Mouse (Mus musculus) kidney, embryonic 15.5 days (tissue): ENCODE measurements at regions not wholly inside any gene's neighbourhood (a gene's known extent, or its start where the extent isn't known, plus 50 kb on each side); places are given as distances from the start of the nearest gene placed in this dataset.
A peak's percentile ranks its signal among the peaks of the same experiment; 100 is the strongest.
"Not testable (repeated sequence)": the region's sequence is repeated elsewhere in the genome, so short reads cannot be mapped to it uniquely, and the experiment has no call there.

Source experiments
- ATAC-seq: fragments of 200-750 bp; cut with Nextera tagmentation; replicated peaks from 2 replicates; pipeline ENCODE4 v1.8.0; 2017; ENCODE audit warnings: moderate TSS enrichment; ENCODE audit not compliant: low FRiP score
- H3K27ac ChIP-seq: fragments of 300-500 bp; sonication (generic); 2 replicates; pipeline ENCODE4 v1.5.1; 2015; ENCODE audit warnings: mild to moderate bottlenecking, inconsistent platforms
- H3K27me3 ChIP-seq: fragments of 300-500 bp; sonication (generic); 2 replicates; pipeline ENCODE4 v1.6.1; 2015; ENCODE audit warnings: inconsistent platforms
- H3K36me3 ChIP-seq: fragments of 300-500 bp; sonication (generic); 2 replicates; pipeline ENCODE4 v1.6.1; 2015; ENCODE audit warnings: inconsistent platforms
- H3K4me1 ChIP-seq: fragments of 300-500 bp; sonication (generic); 2 replicates; pipeline ENCODE4 v1.6.1; 2015; ENCODE audit warnings: inconsistent platforms
- H3K4me2 ChIP-seq: fragments of 300-500 bp; sonication (generic); 2 replicates; pipeline ENCODE4 v1.6.1; 2015; ENCODE audit warnings: moderate library complexity, mild to moderate bottlenecking, inconsistent platforms
- H3K4me3 ChIP-seq: fragments of 300-500 bp; sonication (generic); replicated peaks from 2 replicates; pipeline ENCODE4 v1.5.1; 2015; ENCODE audit warnings: mild to moderate bottlenecking, inconsistent platforms
- H3K9ac ChIP-seq: fragments of 300-500 bp; sonication (generic); 2 replicates; pipeline ENCODE4 v1.6.1; 2015; ENCODE audit warnings: mild to moderate bottlenecking, inconsistent platforms
- H3K9me3 ChIP-seq: fragments of 300-500 bp; sonication (generic); replicated peaks from 2 replicates; pipeline ENCODE4 v1.6.1; 2016; ENCODE audit warnings: inconsistent platforms
- WGBS: fragments of 180-500 bp; shearing (Covaris S2); methylation state at CpG from one replicate; pipeline ENCODE4 v1.1.7; 2015; ENCODE audit warnings: mixed read lengths; 5-methylcytosine and 5-hydroxymethylcytosine counted together

DNA sequence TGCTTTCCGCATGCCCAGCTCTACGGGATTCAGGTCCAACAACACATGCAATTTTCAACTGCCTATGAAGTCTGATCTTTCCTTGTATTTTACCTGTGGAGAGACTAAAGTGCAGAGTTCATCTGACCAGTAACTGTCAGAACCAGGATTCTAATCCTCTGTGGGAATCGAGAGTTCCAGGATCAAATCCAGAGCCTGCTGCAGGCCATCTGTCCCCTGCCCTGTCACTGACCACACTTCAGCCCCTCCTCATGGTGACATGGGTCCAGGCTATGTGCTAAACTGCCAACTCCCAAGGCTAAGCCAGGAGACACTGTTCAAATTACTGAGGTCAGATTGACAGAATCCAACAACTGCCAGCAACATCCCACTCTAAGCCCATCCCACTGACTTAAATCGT lies 175.7 kb downstream of the Katnal1 start:
- no peak for ATAC-seq
- Histone ChIP-seq H3K27me3 (no peaks in the 10 kb centered on the region), H3K4me1 (peaks cover 35% of the 10 kb centered on the region), H3K9ac (no peak overlapping the region), H3K4me3 (no peak overlapping the region), H3K27ac (no peak overlapping the region), H3K9me3 (no peaks in the 10 kb centered on the region), H3K36me3 (no peaks in the 10 kb centered on the region), H3K4me2 (no peak overlapping the region)
- WGBS: 50% methylated on average over 4 of the region's 4 CpGs

DNA sequence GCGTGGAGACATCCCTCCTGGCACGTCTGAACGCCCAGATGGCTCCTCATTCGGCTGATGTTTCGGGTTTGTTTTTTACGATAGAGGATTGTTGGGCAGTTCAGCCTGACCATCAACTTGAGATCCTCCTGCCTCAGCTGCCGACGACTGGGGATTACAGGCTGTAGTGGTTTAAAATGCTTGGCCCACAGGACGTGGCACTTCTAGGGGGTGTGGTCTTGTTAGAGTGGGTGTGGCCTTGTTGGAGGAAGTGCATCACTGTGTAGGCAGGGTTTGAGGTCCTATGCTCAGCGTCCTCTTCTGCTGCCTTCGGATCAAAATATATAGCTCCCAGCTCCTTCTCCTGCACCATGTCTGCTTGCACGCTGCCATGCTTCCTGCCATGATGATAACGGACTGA lies 177.1 kb downstream of the Katnal1 start:
- H3K9me3 ChIP-seq: no peaks in the 10 kb centered on the region
- peaks cover 21% of the 10 kb centered on the region for H3K4me1 ChIP-seq
- no peak for ATAC-seq
- no peaks in the 10 kb centered on the region for H3K36me3 ChIP-seq
- no peak overlapping the region for H3K9ac ChIP-seq
- no peak overlapping the region for H3K27ac ChIP-seq
- no peaks in the 10 kb centered on the region for H3K27me3 ChIP-seq
- H3K4me3 ChIP-seq: no peak overlapping the region
- WGBS: 92% methylated on average over 13 of the region's 13 CpGs
- no peak overlapping the region for H3K4me2 ChIP-seq

- H3K4me1 ChIP-seq: peaks cover 4% of the 10 kb centered on the region
- no peaks in the 10 kb centered on the region for H3K36me3 ChIP-seq
- 87% methylated on average over 16 of the region's 16 CpGs for WGBS
- H3K4me3 ChIP-seq: no peak overlapping the region
- no peak for ATAC-seq
- no peak overlapping the region for H3K9ac ChIP-seq
- no peak overlapping the region for H3K27ac ChIP-seq
- no peak overlapping the region for H3K4me2 ChIP-seq
- no peaks in the 10 kb centered on the region for H3K27me3 ChIP-seq
- H3K9me3 ChIP-seq: no peaks in the 10 kb centered on the region
Observed at GRCm38 (mm10) chr5:148750002-148750734, 179.0 kb downstream of the Katnal1 start.

- no peaks in the 10 kb centered on the region for H3K9me3 ChIP-seq
- no peak overlapping the region for H3K4me3 ChIP-seq
- H3K9ac ChIP-seq: no peak overlapping the region
- H3K4me1 ChIP-seq: no peaks in the 10 kb centered on the region
- ATAC-seq: no peak
- no peaks in the 10 kb centered on the region for H3K27me3 ChIP-seq
- 84% methylated on average over 21 of the region's 21 CpGs for WGBS
- no peak overlapping the region for H3K4me2 ChIP-seq
- H3K27ac ChIP-seq: no peak overlapping the region
- H3K36me3 ChIP-seq: no peaks in the 10 kb centered on the region
Observed at GRCm38 (mm10) chr5:148747972-148748764, 181.0 kb downstream of the Katnal1 start.

GRCm38 (mm10) chr5:148747549-148747948 lies 181.6 kb downstream of the Katnal1 start:
- 77% methylated on average over 3 of the region's 3 CpGs for WGBS
- ATAC-seq: no peak
- H3K4me1 ChIP-seq: no peaks in the 10 kb centered on the region

GRCm38 (mm10) chr5:148746726-148747125 lies 182.4 kb downstream of the Katnal1 start:
- H3K9ac ChIP-seq, ATAC-seq: not testable (repeated sequence)
- WGBS: 70% methylated on average over 6 of the region's 6 CpGs

More at GRCm38 (mm10) chr5:148747549-148747948, 181.6 kb downstream of the Katnal1 start:
- H3K4me3 ChIP-seq: no peak overlapping the region
- H3K9ac ChIP-seq: no peak overlapping the region
- H3K4me2 ChIP-seq: no peak overlapping the region
- no peaks in the 10 kb centered on the region for H3K36me3 ChIP-seq
- no peak overlapping the region for H3K27ac ChIP-seq
- no peaks in the 10 kb centered on the region for H3K27me3 ChIP-seq
- H3K9me3 ChIP-seq: no peaks in the 10 kb centered on the region

GRCm38 (mm10) chr5:148744676-148745391 lies 184.3 kb downstream of the Katnal1 start:
- H3K4me1 ChIP-seq: peaks cover 17% of the 10 kb centered on the region

More at GRCm38 (mm10) chr5:148746726-148747125, 182.4 kb downstream of the Katnal1 start:
- H3K27me3 ChIP-seq, H3K4me3 ChIP-seq, H3K9me3 ChIP-seq, H3K27ac ChIP-seq, H3K4me1 ChIP-seq, H3K4me2 ChIP-seq, H3K36me3 ChIP-seq: not testable (repeated sequence)

DNA sequence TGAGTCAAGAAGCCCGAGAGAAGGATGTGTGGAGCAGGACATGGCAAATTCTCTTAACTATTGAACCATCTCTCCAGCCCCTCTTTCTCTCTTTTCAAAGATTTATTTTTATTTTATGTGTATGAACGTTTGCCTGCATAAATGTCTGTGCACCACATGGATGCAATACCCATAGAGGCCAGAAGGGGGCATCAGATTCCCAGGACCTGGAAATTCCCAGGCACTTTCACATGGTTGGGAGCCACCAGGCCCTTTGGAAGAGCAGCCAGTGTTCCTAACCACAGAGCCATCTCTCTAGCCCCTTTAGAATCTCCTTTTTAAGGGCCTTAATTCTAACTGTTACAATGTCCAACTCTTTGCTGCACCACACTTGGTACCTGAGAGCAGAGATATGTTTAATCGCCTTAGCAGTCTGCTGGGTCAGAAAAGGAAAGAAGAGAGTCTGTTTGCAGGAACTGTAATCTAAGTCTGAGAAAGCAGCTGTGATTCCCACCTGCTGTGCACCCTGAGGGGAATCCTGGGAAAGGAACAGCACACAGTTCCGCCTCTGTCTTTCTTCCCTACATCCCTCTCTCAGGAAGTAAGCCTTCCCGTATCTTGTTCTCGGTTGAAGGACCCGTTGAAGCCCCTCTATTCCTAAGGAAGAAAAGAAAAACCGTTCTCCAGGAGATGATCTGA lies 186.8 kb downstream of the Katnal1 start:
- 91% methylated on average over 8 of the region's 8 CpGs for WGBS
- no peak overlapping the region for H3K4me3 ChIP-seq
- peaks cover 20% of the 10 kb centered on the region for H3K4me1 ChIP-seq
- H3K9ac ChIP-seq: no peak overlapping the region
- no peak overlapping the region for H3K4me2 ChIP-seq
- H3K36me3 ChIP-seq: no peaks in the 10 kb centered on the region
- no peak for ATAC-seq
- H3K9me3 ChIP-seq: no peaks in the 10 kb centered on the region
- no peak overlapping the region for H3K27ac ChIP-seq
- H3K27me3 ChIP-seq: no peaks in the 10 kb centered on the region

More at GRCm38 (mm10) chr5:148744676-148745391, 184.3 kb downstream of the Katnal1 start:
- Histone ChIP-seq H3K4me3 (no peak overlapping the region), H3K9me3 (no peaks in the 10 kb centered on the region), H3K9ac (no peak overlapping the region), H3K27me3 (no peaks in the 10 kb centered on the region), H3K36me3 (no peaks in the 10 kb centered on the region), H3K4me2 (no peak overlapping the region), H3K27ac (no peak overlapping the region)
- no peak for ATAC-seq
- 89% methylated on average over 7 of the region's 7 CpGs for WGBS

DNA sequence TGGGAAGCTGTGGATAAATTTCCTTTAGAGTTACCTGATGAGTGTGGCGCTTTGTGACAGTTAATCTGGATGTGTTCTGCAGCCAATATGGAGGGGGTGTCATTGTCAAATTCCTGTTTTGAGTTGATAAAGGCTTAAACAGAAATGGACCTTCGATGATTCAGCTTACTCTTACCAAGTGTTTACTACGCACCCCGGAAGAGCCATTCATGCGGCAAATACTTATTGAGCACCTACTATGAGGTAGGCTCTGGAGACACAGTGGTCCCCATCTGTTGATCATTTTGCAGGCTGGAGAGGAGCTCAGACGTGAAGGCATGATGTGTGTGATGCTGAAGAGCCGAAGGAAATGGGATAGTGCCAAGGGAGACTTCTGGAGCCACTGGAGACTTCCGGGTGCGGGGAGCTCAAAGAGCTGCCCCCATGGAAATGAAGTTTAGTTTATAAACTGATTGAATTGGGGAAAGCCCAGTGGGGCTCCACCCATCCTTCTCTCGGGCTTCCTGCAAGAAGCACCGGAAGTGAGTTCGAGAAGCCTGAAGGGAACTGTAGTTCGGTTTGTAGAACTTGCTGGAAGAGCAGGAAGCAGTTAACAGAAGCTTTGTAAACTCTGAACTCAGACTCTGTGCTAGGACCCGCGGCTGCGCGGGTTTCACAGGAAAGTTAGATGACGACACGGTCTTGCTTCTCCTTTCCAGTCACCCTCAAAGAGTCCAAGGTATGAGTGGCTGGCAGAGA lies 187.7 kb downstream of the Katnal1 start:
- no peak for ATAC-seq
- Histone ChIP-seq H3K4me1 (peaks cover 20% of the 10 kb centered on the region), H3K4me3 (no peak overlapping the region), H3K4me2 (no peak overlapping the region), H3K9me3 (no peaks in the 10 kb centered on the region), H3K36me3 (no peaks in the 10 kb centered on the region), H3K9ac (no peak overlapping the region), H3K27me3 (no peaks in the 10 kb centered on the region), H3K27ac (peak overlapping the region; percentile 62)
- 85% methylated on average over 19 of the region's 19 CpGs for WGBS

DNA sequence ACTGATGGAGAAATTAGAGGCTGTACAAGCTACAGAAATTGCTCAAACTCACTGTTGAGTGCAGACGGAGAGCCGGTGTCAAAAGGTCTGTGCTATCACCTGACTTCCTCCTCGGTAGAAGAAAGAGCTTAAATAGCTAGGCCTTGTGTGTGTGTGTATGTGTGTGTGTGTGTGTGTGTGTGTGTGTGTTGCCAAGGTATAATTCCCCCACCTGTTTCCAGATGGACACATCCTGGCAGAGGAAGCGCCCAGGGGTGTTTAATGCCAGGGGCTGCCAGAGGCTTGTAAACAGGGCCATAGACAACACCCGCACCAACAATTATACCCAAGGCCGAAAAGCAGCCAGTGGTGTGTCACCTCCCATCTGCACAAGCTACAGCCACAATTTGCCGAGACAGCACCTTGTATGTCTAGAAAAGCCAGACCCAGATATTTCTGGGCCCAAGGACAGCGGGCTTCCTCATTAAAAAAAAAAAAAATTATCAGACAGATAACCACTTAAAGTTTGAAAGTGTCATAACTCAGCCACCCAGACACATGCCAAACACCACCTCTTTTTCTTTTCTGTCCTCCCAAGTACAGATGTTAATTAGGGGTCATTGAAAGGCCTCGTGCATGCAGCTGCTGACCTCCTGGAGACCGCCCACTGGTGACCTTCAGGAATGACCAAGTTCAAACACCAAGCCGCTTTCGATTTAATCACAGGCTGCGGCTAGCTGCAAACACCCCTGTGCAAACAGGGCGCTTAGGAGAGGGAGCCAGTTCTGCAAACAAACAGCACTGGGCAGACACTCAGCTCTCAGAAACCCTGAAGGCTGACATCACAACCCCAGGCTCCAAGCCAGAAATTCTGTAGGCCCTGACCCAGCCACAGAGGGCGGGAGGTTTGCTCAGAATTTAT lies 188.0 kb upstream of the Ubl3 start:
- WGBS: 41% methylated on average over 15 of the region's 15 CpGs
- Histone ChIP-seq H3K4me1 (peaks cover 20% of the 10 kb centered on the region), H3K9ac (no peak overlapping the region), H3K4me2 (no peak overlapping the region), H3K27me3 (no peaks in the 10 kb centered on the region), H3K4me3 (no peak overlapping the region), H3K9me3 (no peaks in the 10 kb centered on the region), H3K36me3 (no peaks in the 10 kb centered on the region), H3K27ac (peak overlapping the region; percentile 62; the same call in 1 of the 2 replicates)
- 0 out of 2 replicates have a peak, but pooled peaks have one; percentile 29 for ATAC-seq
